Mouse (Mus musculus): ENCODE measurements at regions not wholly inside any gene's neighbourhood (a gene's known extent, or its start where the extent isn't known, plus 50 kb on each side); places are given as distances from the start of the nearest gene placed in this dataset.
A peak's percentile ranks its signal among the peaks of the same experiment; 100 is the strongest.

- WGBS: 19% methylated on average over 10 of the region's 10 CpGs
- Histone ChIP-seq H3K4me1 (replicated peaks) (peaks cover 7% of the 10 kb centered on the region), H3K27ac (replicated peaks) (no peak overlapping the region), H3K4me2 (no peak overlapping the region), H3K4me3 (no peak overlapping the region), H3K27me3 (no peaks in the 10 kb centered on the region), H3K9ac (no peak overlapping the region), H3K9me3 (no peaks in the 10 kb centered on the region), H3K36me3 (no peaks in the 10 kb centered on the region)
- ATAC-seq (ENCODE audit: low read depth): no peak
Observed at GRCm38 (mm10) chr1:75786173-75786820, 240.2 kb downstream of the Slc4a3 start.

- Histone ChIP-seq H3K9ac (no peak overlapping the region), H3K4me1 (replicated peaks) (peaks cover 2% of the 10 kb centered on the region), H3K4me2 (no peak overlapping the region), H3K27me3 (no peaks in the 10 kb centered on the region), H3K4me3 (no peak overlapping the region), H3K9me3 (peaks cover 6% of the 10 kb centered on the region; the same call in 1 of the 2 replicates), H3K27ac (replicated peaks) (no peak overlapping the region), H3K36me3 (no peaks in the 10 kb centered on the region)
- no peak for ATAC-seq (ENCODE audit: low read depth)
- WGBS: 77% methylated on average over 1 of the region's 1 CpGs
Observed at GRCm38 (mm10) chr1:75791509-75791908, 245.4 kb downstream of the Slc4a3 start.

DNA sequence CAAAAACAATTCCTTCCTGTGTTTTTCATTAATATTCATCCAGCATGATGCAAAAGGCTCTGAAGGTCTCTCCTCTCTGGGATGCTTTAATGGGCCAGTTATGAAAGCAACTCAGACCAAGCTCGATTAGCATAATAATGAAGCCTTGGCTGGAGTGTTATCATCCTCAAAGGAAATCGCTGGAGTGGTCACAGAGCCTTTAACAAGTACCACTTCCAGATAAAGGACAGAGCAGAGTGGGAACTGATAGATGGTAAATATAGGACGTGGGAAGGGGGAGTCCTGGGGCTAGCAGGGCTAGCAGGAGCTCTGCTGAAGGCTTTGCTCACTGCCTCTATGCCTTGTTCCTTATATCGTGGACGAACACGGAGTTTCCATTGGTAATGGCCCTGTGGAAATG, 251.7 kb downstream of the Slc4a3 start:
- no peak for ATAC-seq (ENCODE audit: low read depth)
- no peaks in the 10 kb centered on the region for H3K27me3 ChIP-seq
- H3K9me3 ChIP-seq: peaks cover 2% of the 10 kb centered on the region; the same call in 1 of the 2 replicates
- no peak overlapping the region for H3K27ac ChIP-seq (replicated peaks)
- H3K4me3 ChIP-seq: no peak overlapping the region
- no peaks in the 10 kb centered on the region for H3K36me3 ChIP-seq
- no peak overlapping the region for H3K9ac ChIP-seq
- 42% methylated on average over 6 of the region's 6 CpGs for WGBS
- peaks cover 7% of the 10 kb centered on the region; the same call in 1 of the 2 replicates for H3K4me1 ChIP-seq (replicated peaks)
- H3K4me2 ChIP-seq: no peak overlapping the region

DNA sequence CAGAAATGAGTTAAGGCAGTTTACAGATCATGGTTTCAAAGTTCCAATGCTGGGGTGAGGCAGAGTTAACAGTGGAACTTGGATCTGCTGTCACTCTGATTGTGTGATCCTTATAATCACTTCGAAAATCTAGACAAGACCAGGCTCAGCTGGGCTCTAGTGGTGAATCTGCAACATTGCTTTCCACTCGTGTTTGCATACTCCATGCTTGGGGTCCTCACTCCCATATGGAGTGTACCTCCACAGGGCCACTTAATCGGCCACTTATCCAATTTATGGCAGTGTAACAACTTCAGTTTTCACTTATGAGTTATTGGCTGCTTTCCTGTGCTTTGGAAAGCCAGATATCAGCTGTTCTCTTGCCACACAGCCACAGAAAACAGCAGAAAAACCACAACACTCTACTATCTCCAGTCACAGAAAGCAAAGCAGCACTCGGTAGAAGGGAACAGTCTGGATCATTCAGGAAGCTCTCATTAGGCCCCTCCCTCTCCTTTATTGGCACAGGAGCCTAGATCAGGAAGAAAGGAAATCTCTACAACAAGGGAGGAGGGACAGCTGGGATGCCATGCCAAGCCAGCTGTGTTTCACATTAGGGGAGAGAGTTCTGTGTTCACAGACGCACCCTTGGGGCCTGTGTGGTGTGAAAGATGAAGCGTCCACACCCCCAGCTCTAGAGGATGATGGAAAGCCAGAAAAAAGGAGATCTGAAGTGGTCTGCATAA, 252.5 kb downstream of the Slc4a3 start:
- H3K4me1 ChIP-seq (replicated peaks): peaks cover 7% of the 10 kb centered on the region; the same call in 1 of the 2 replicates
- H3K9me3 ChIP-seq: no peaks in the 10 kb centered on the region
- WGBS: 55% methylated on average over 6 of the region's 6 CpGs
- no peak for ATAC-seq (ENCODE audit: low read depth)
- no peaks in the 10 kb centered on the region for H3K27me3 ChIP-seq
- H3K36me3 ChIP-seq: no peaks in the 10 kb centered on the region
- H3K27ac ChIP-seq (replicated peaks): no peak overlapping the region
- H3K4me3 ChIP-seq: no peak overlapping the region
- H3K9ac ChIP-seq: no peak overlapping the region
- no peak overlapping the region for H3K4me2 ChIP-seq

DNA sequence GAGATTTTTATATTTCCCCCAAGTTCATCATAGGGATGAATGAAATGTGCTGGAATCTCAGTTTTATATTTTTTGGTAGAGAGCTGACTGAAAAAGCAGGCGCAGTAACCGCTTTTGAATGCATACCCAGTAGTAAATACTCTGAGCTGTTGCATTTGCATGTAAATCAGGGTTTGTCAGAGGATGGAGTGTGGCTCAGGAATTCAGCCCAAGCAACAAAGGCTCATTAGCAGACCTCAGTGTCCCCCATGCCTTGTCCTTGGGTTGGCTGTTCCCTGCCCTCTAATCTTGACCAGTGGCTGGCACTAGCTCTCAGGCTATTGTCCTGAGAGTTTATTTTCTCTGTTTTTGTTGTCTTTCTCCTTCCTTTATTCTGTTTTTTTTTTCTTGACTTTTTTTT, 258.4 kb downstream of the Slc4a3 start:
- H3K4me1 ChIP-seq (replicated peaks): peaks cover 3% of the 10 kb centered on the region; the same call in 1 of the 2 replicates
- ATAC-seq (ENCODE audit: low read depth): no peak
- H3K36me3 ChIP-seq: no peaks in the 10 kb centered on the region
- H3K4me3 ChIP-seq: no peak overlapping the region
- H3K9ac ChIP-seq: no peak overlapping the region
- 20% methylated on average over 2 of the region's 2 CpGs for WGBS
- no peak overlapping the region for H3K4me2 ChIP-seq
- H3K27ac ChIP-seq (replicated peaks): no peak overlapping the region
- no peaks in the 10 kb centered on the region for H3K9me3 ChIP-seq
- H3K27me3 ChIP-seq: no peaks in the 10 kb centered on the region

DNA sequence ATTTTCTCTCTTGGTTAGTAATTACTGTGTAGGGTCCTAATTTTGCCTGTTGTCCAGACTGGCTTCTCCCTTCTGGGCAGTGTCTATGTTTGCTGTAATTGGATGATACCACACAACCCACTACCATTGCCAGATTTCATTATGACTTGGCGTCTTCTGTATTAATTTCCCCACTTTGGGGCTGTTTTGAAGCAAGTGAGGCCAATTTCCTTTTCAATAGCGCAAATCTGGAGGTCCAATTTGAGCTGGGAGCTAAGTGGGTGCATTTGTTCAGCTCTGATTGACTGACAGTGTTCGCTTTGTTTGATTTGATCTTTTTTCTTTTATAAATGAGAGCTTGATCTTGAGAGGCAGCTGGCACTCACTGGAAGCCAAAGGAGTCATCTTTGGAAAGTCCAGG, 266.4 kb downstream of the Slc4a3 start:
- Histone ChIP-seq H3K4me1 (replicated peaks) (no peaks in the 10 kb centered on the region), H3K36me3 (no peaks in the 10 kb centered on the region), H3K9me3 (no peaks in the 10 kb centered on the region), H3K4me2 (no peak overlapping the region), H3K27me3 (no peaks in the 10 kb centered on the region), H3K4me3 (no peak overlapping the region), H3K27ac (replicated peaks) (no peak overlapping the region), H3K9ac (no peak overlapping the region)
- ATAC-seq (ENCODE audit: low read depth): no peak
- WGBS: 88% methylated on average over 3 of the region's 3 CpGs

DNA sequence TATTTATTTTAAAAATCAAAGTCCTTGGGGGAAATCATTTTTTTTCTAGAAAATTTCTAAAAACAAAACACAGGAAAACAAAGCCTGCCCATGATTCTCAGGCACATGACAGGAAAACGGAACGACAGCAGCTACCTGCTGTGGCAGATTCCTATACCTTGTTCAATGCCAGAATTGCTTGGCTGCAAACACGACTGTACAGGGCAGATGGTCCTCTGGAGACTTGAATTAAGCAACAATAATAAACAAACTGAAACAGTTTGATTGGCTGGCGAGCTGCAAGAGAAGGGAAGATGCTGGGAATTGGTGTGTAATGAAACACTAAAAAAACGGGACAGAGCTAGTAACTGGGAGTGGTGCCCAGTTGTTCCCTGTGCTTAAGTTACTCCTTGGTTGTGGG, 280.1 kb downstream of the Slc4a3 start:
- Histone ChIP-seq H3K4me3 (no peak overlapping the region), H3K4me2 (no peak overlapping the region), H3K9ac (no peak overlapping the region), H3K9me3 (no peaks in the 10 kb centered on the region), H3K36me3 (no peaks in the 10 kb centered on the region), H3K4me1 (replicated peaks) (peaks cover 3% of the 10 kb centered on the region; the same call in 1 of the 2 replicates), H3K27ac (replicated peaks) (peak overlapping the region; percentile 53), H3K27me3 (no peaks in the 10 kb centered on the region)
- WGBS: 41% methylated on average over 5 of the region's 5 CpGs
- ATAC-seq (ENCODE audit: low read depth): peak; percentile 53; the same call in 1 of the 2 replicates

- no peak for ATAC-seq (ENCODE audit: low read depth)
- Histone ChIP-seq H3K9ac (no peak overlapping the region), H3K9me3 (no peaks in the 10 kb centered on the region), H3K4me3 (no peak overlapping the region), H3K27me3 (no peaks in the 10 kb centered on the region), H3K4me1 (replicated peaks) (0 out of 2 replicates have a peak, but pooled peaks cover 4% of the 10 kb centered on the region), H3K27ac (replicated peaks) (no peak overlapping the region), H3K36me3 (no peaks in the 10 kb centered on the region), H3K4me2 (no peak overlapping the region)
- 56% methylated on average over 12 of the region's 12 CpGs for WGBS
Observed at GRCm38 (mm10) chr1:75833071-75833830, 287.2 kb downstream of the Slc4a3 start.

GRCm38 (mm10) chr1:75834361-75834760, 288.3 kb downstream of the Slc4a3 start:
- H3K9ac ChIP-seq: no peak overlapping the region
- no peak for ATAC-seq (ENCODE audit: low read depth)
- no peak overlapping the region for H3K4me2 ChIP-seq
- no peaks in the 10 kb centered on the region for H3K27me3 ChIP-seq
- H3K27ac ChIP-seq (replicated peaks): no peak overlapping the region
- H3K9me3 ChIP-seq: no peaks in the 10 kb centered on the region
- 0 out of 2 replicates have a peak, but pooled peaks cover 4% of the 10 kb centered on the region for H3K4me1 ChIP-seq (replicated peaks)
- no peaks in the 10 kb centered on the region for H3K36me3 ChIP-seq
- no peak overlapping the region for H3K4me3 ChIP-seq
- 62% methylated on average over 3 of the region's 3 CpGs for WGBS

GRCm38 (mm10) chr1:75839551-75840223, 293.6 kb downstream of the Slc4a3 start:
- 69% methylated on average over 11 of the region's 11 CpGs for WGBS
- no peak overlapping the region for H3K27ac ChIP-seq (replicated peaks)

GRCm38 (mm10) chr1:75842396-75842795, 296.3 kb downstream of the Slc4a3 start:
- Histone ChIP-seq H3K9me3 (no peaks in the 10 kb centered on the region), H3K27me3 (no peaks in the 10 kb centered on the region), H3K4me1 (replicated peaks) (peaks cover 22% of the 10 kb centered on the region), H3K4me3 (no peak overlapping the region), H3K9ac (no peak overlapping the region), H3K4me2 (no peak overlapping the region), H3K27ac (replicated peaks) (no peak overlapping the region), H3K36me3 (no peaks in the 10 kb centered on the region)
- ATAC-seq (ENCODE audit: low read depth): no peak
- 71% methylated on average over 4 of the region's 4 CpGs for WGBS

More at GRCm38 (mm10) chr1:75839551-75840223, 293.6 kb downstream of the Slc4a3 start:
- Histone ChIP-seq H3K9me3 (no peaks in the 10 kb centered on the region), H3K9ac (no peak overlapping the region), H3K4me3 (no peak overlapping the region), H3K4me1 (replicated peaks) (peaks cover 14% of the 10 kb centered on the region), H3K36me3 (no peaks in the 10 kb centered on the region), H3K27me3 (no peaks in the 10 kb centered on the region), H3K4me2 (no peak overlapping the region)
- no peak for ATAC-seq (ENCODE audit: low read depth)

DNA sequence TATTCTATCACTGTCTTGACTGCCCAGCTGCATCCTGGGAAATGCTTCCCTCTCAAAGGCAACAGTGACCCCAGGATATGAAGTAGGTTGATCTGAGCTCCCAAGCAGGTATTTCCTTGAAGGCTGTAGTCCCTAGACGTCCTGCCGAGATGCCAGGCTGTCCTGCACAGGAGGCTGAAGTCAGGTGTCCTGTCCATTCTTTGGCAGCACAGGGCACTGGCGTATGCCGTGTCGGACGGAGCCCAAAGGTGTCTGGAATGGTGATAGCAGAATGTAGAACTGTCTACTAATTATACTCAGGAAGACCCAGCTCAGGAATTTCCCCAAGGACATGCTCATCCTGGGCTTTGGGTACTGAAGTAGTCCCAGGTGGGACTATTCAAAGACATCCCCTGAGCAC, 297.3 kb downstream of the Slc4a3 start:
- H3K27me3 ChIP-seq: no peaks in the 10 kb centered on the region
- 96% methylated on average over 6 of the region's 6 CpGs for WGBS

More for the DNA sequence above, 297.3 kb downstream of the Slc4a3 start:
- no peak overlapping the region for H3K27ac ChIP-seq (replicated peaks)
- H3K9me3 ChIP-seq: no peaks in the 10 kb centered on the region
- H3K4me1 ChIP-seq (replicated peaks): peaks cover 22% of the 10 kb centered on the region
- H3K36me3 ChIP-seq: no peaks in the 10 kb centered on the region
- H3K4me2 ChIP-seq: no peak overlapping the region
- no peak overlapping the region for H3K9ac ChIP-seq
- no peak overlapping the region for H3K4me3 ChIP-seq
- ATAC-seq (ENCODE audit: low read depth): no peak
